Mouse (Mus musculus) liver, adult (tissue): ENCODE results near the gene Capn13.

Experiments
- GATA4 ChIP-seq: IDR thresholded peaks from 2 replicates; pipeline ENCODE4 v1.6.1; 2014; ENCODE audit warnings: mild to moderate bottlenecking, low read length; ENCODE audit not compliant: insufficient replicate concordance

Capn13 gene

GRCm38 (mm10) chr17:73304086-73304812 is 96.4 kb downstream of the Capn13 start:
- TF ChIP-seq GATA4, result no peak

- no peak for TF ChIP-seq GATA4
Observed at GRCm38 (mm10) chr17:73303676-73304075, 97.0 kb downstream of the Capn13 start.

GRCm38 (mm10) chr17:73303217-73303616 is 97.4 kb downstream of the Capn13 start:
- TF ChIP-seq GATA4, result no peak

GRCm38 (mm10) chr17:73302104-73302503 is 98.6 kb downstream of the Capn13 start:
- TF ChIP-seq GATA4, result no peak

GRCm38 (mm10) chr17:73301258-73302050 is 99.2 kb downstream of the Capn13 start:
- TF ChIP-seq GATA4, result no peak

GRCm38 (mm10) chr17:73300147-73300880 is 100.4 kb downstream of the Capn13 start:
- TF ChIP-seq GATA4, result no peak

GRCm38 (mm10) chr17:73298981-73299380 is 101.7 kb downstream of the Capn13 start:
- no peak for TF ChIP-seq GATA4

- TF ChIP-seq GATA4, result no peak
Observed at GRCm38 (mm10) chr17:73296855-73297254, 103.8 kb downstream of the Capn13 start.

GRCm38 (mm10) chr17:73293237-73293636 is 107.4 kb downstream of the Capn13 start:
- no peak for TF ChIP-seq GATA4

GRCm38 (mm10) chr17:73284301-73284700 is 116.4 kb downstream of the Capn13 start:
- no peak for TF ChIP-seq GATA4

- TF ChIP-seq GATA4, result no peak
Observed at GRCm38 (mm10) chr17:73277770-73278169, 122.9 kb downstream of the Capn13 start.

- no peak for TF ChIP-seq GATA4
Observed at GRCm38 (mm10) chr17:73275066-73275465, 125.6 kb downstream of the Capn13 start.

- no peak for TF ChIP-seq GATA4
Observed at GRCm38 (mm10) chr17:73273809-73274208, 126.9 kb downstream of the Capn13 start.

GRCm38 (mm10) chr17:73271797-73272600 is 128.7 kb downstream of the Capn13 start:
- no peak for TF ChIP-seq GATA4
